Mouse (Mus musculus): Measurements from ENCODE around the gene Armc3. TPM values are rescaled to one million over a fixed set of nuclear protein-coding genes. Genes with fewer than 3 reads are reported as not detected.

Armc3 gene
- polyA plus RNA-seq, 1 experiment = not detected

- no peaks in the 10 kb centered on the region for H3K36me3 ChIP-seq (ENCODE audit: control insufficient read depth, insufficient read depth, low read length, poor library complexity, severe bottlenecking)
- no peaks in the 10 kb centered on the region for H3K9me3 ChIP-seq (replicated peaks; ENCODE audit: control insufficient read depth, insufficient read depth, low read length, poor library complexity, severe bottlenecking)
- no peak overlapping the region for H3K9ac ChIP-seq (ENCODE audit: low read depth, poor library complexity, severe bottlenecking)
- no peak overlapping the region for H3K27ac ChIP-seq (ENCODE audit: insufficient read depth, low read length)
- peak; percentile 83 for TF ChIP-seq CTCF (IDR thresholded peaks at IDR 0.05; ENCODE audit: low read depth, low read length)
- TF ChIP-seq EP300 (IDR thresholded peaks at IDR 0.05; ENCODE audit: insufficient read depth, low read depth, low read length) = no peak
- H3K4me1 ChIP-seq (ENCODE audit: control insufficient read depth, insufficient read depth, low read length) = no peaks in the 10 kb centered on the region
- H3K27me3 ChIP-seq (ENCODE audit: control insufficient read depth, insufficient read depth, low read length, poor library complexity, severe bottlenecking) = no peaks in the 10 kb centered on the region
- no peak overlapping the region for H3K4me3 ChIP-seq (ENCODE audit: low read depth, low read length)
Measured at GRCm38 (mm10) chr2:19344636-19345413, 145.7 kb downstream of the Armc3 start.

DNA sequence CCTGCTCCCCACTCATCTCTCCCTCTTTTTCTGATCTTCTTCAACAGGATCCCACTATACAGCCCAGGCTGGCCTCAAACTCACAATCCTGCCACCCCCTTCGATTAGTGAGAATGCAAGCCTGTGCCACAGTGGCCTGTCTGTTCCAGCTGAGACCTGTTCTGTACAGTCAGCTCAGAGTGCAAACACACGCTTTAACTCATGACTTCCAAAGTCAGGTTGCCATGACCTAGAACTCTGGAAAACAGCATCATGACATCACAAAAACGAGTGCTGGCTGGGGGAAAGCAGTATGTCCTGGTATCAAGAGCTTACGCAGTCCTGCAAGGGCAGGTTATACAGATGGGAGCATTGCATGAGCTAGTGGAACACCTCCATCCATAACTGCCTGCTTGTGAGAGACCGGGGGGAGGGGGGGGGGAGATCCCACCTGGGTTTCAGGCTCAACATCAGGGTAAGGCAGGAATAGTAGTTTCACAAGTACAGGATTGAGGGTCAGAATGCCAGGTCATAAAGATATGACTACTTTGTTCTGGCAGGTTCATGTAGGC lies 146.4 kb downstream of the Armc3 start:
- no peaks in the 10 kb centered on the region for H3K27me3 ChIP-seq (ENCODE audit: control insufficient read depth, insufficient read depth, low read length, poor library complexity, severe bottlenecking)
- H3K9me3 ChIP-seq (replicated peaks; ENCODE audit: control insufficient read depth, insufficient read depth, low read length, poor library complexity, severe bottlenecking) = no peaks in the 10 kb centered on the region
- no peaks in the 10 kb centered on the region for H3K36me3 ChIP-seq (ENCODE audit: control insufficient read depth, insufficient read depth, low read length, poor library complexity, severe bottlenecking)
- H3K4me3 ChIP-seq (ENCODE audit: low read depth, low read length) = no peak overlapping the region
- no peak overlapping the region for H3K27ac ChIP-seq (ENCODE audit: insufficient read depth, low read length)
- no peaks in the 10 kb centered on the region for H3K4me1 ChIP-seq (ENCODE audit: control insufficient read depth, insufficient read depth, low read length)
- TF ChIP-seq CTCF (IDR thresholded peaks at IDR 0.05; ENCODE audit: low read depth, low read length) (no peak), EP300 (IDR thresholded peaks at IDR 0.05; ENCODE audit: insufficient read depth, low read depth, low read length) (no peak), POLR2A (IDR thresholded peaks at IDR 0.05; ENCODE audit: insufficient read depth, low read length) (no peak)
- H3K9ac ChIP-seq (ENCODE audit: low read depth, poor library complexity, severe bottlenecking) = no peak overlapping the region

DNA sequence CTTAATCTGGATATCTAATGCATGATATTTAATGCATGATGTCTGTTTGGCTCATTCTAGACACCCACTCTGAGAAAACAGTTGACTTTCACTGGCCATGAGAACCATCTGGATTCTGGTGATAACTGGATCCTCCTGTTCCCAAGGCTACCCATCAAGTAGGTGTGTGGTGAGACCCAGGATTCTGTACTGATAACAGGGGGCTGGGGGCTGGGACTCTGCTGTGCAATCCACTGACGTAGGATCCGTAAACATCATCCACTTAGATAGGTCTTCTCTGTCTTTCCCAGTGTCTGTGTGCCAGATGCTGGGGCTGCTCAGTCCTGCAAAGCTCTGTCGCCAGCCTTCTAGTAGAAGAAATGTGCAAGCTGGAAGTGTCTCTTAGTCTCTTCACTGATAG lies 149.4 kb downstream of the Armc3 start:
- Histone ChIP-seq H3K4me1 (ENCODE audit: control insufficient read depth, insufficient read depth, low read length) (no peaks in the 10 kb centered on the region), H3K9ac (ENCODE audit: low read depth, poor library complexity, severe bottlenecking) (no peak overlapping the region), H3K36me3 (ENCODE audit: control insufficient read depth, insufficient read depth, low read length, poor library complexity, severe bottlenecking) (no peaks in the 10 kb centered on the region), H3K27ac (ENCODE audit: insufficient read depth, low read length) (no peak overlapping the region), H3K9me3 (replicated peaks; ENCODE audit: control insufficient read depth, insufficient read depth, low read length, poor library complexity, severe bottlenecking) (no peaks in the 10 kb centered on the region), H3K4me3 (ENCODE audit: low read depth, low read length) (no peak overlapping the region), H3K27me3 (ENCODE audit: control insufficient read depth, insufficient read depth, low read length, poor library complexity, severe bottlenecking) (no peaks in the 10 kb centered on the region)
- no peak for TF ChIP-seq POLR2A (IDR thresholded peaks at IDR 0.05; ENCODE audit: insufficient read depth, low read length)

DNA sequence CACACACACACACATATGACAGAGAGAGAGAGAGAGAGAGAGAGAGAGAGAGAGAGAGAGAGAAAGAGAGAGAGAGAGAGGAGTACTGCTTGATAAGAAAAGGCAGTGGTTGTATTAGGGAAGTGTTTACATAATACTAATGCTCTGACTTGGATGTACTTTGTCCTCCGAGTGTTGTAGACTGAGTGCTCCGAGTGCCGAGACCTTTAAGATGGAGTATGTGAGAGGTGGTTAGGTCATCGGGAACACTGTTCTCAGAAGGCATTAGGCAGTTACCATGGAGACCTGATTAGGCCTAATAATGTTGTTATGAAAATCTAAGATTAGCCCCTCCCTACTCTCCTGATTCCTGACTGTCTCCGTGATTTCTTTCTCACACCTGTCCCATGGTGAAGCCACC lies 151.1 kb downstream of the Armc3 start:
- Histone ChIP-seq H3K27me3 (ENCODE audit: control insufficient read depth, insufficient read depth, low read length, poor library complexity, severe bottlenecking) (no peaks in the 10 kb centered on the region), H3K9me3 (replicated peaks; ENCODE audit: control insufficient read depth, insufficient read depth, low read length, poor library complexity, severe bottlenecking) (no peaks in the 10 kb centered on the region), H3K27ac (ENCODE audit: insufficient read depth, low read length) (no peak overlapping the region), H3K36me3 (ENCODE audit: control insufficient read depth, insufficient read depth, low read length, poor library complexity, severe bottlenecking) (no peaks in the 10 kb centered on the region), H3K9ac (ENCODE audit: low read depth, poor library complexity, severe bottlenecking) (no peak overlapping the region), H3K4me3 (ENCODE audit: low read depth, low read length) (no peak overlapping the region), H3K4me1 (ENCODE audit: control insufficient read depth, insufficient read depth, low read length) (no peaks in the 10 kb centered on the region)
- TF ChIP-seq CTCF (IDR thresholded peaks at IDR 0.05; ENCODE audit: low read depth, low read length) (no peak), EP300 (IDR thresholded peaks at IDR 0.05; ENCODE audit: insufficient read depth, low read depth, low read length) (no peak), POLR2A (IDR thresholded peaks at IDR 0.05; ENCODE audit: insufficient read depth, low read length) (no peak)

GRCm38 (mm10) chr2:19351615-19352253 lies 152.6 kb downstream of the Armc3 start:
- Histone ChIP-seq H3K27me3 (ENCODE audit: control insufficient read depth, insufficient read depth, low read length, poor library complexity, severe bottlenecking) (no peaks in the 10 kb centered on the region), H3K9me3 (replicated peaks; ENCODE audit: control insufficient read depth, insufficient read depth, low read length, poor library complexity, severe bottlenecking) (no peaks in the 10 kb centered on the region), H3K4me1 (ENCODE audit: control insufficient read depth, insufficient read depth, low read length) (no peaks in the 10 kb centered on the region), H3K27ac (ENCODE audit: insufficient read depth, low read length) (no peak overlapping the region), H3K9ac (ENCODE audit: low read depth, poor library complexity, severe bottlenecking) (no peak overlapping the region), H3K36me3 (ENCODE audit: control insufficient read depth, insufficient read depth, low read length, poor library complexity, severe bottlenecking) (no peaks in the 10 kb centered on the region), H3K4me3 (ENCODE audit: low read depth, low read length) (no peak overlapping the region)
- TF ChIP-seq EP300 (IDR thresholded peaks at IDR 0.05; ENCODE audit: insufficient read depth, low read depth, low read length) (no peak), POLR2A (IDR thresholded peaks at IDR 0.05; ENCODE audit: insufficient read depth, low read length) (no peak), CTCF (IDR thresholded peaks at IDR 0.05; ENCODE audit: low read depth, low read length) (no peak)

DNA sequence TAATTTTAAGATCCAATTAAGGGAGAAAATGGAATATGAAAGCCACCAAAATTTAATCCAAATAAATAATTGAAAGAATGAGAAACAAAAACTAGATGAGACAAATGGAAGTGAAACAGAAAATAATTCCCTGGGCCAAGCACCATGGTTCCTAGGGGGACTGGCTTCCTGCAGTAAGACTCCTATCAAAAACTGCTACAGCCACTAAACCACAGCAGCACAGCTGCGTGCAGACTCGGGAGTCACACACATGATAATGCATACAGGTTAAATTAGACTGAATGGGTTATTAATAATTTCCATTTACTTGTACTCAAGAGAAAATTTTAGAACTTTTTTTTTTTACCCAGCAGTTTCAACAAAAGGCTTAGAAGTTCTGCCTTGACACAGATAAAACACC lies 154.1 kb downstream of the Armc3 start:
- H3K9me3 ChIP-seq (replicated peaks; ENCODE audit: control insufficient read depth, insufficient read depth, low read length, poor library complexity, severe bottlenecking) = no peaks in the 10 kb centered on the region
- H3K27me3 ChIP-seq (ENCODE audit: control insufficient read depth, insufficient read depth, low read length, poor library complexity, severe bottlenecking) = no peaks in the 10 kb centered on the region
- no peaks in the 10 kb centered on the region for H3K4me1 ChIP-seq (ENCODE audit: control insufficient read depth, insufficient read depth, low read length)
- TF ChIP-seq CTCF (IDR thresholded peaks at IDR 0.05; ENCODE audit: low read depth, low read length) (no peak), POLR2A (IDR thresholded peaks at IDR 0.05; ENCODE audit: insufficient read depth, low read length) (no peak), EP300 (IDR thresholded peaks at IDR 0.05; ENCODE audit: insufficient read depth, low read depth, low read length) (no peak)
- no peak overlapping the region for H3K4me3 ChIP-seq (ENCODE audit: low read depth, low read length)
- no peak overlapping the region for H3K9ac ChIP-seq (ENCODE audit: low read depth, poor library complexity, severe bottlenecking)
- H3K36me3 ChIP-seq (ENCODE audit: control insufficient read depth, insufficient read depth, low read length, poor library complexity, severe bottlenecking) = no peaks in the 10 kb centered on the region
- no peak overlapping the region for H3K27ac ChIP-seq (ENCODE audit: insufficient read depth, low read length)

Other genes starting within 250 kb of the Armc3 start
- gene Pip4k2a, start 201.2 kb upstream of the Armc3 start, polyA plus RNA-seq (2011; ENCODE audit: insufficient read depth, insufficient read length, low read depth, missing spikeins) = 6.3 and 9.6 TPM in 2 replicates
- not detected in 2 replicates for gene 4930426L09Rik, start 201.0 kb upstream of the Armc3 start, polyA plus RNA-seq (2011; ENCODE audit: insufficient read depth, insufficient read length, low read depth, missing spikeins)
- 5.3 and 5.8 TPM in 2 replicates for gene Msrb2, start 172.1 kb downstream of the Armc3 start, polyA plus RNA-seq (2011; ENCODE audit: insufficient read depth, insufficient read length, low read depth, missing spikeins)
- not detected in 2 replicates for gene Ptf1a, start 246.4 kb downstream of the Armc3 start, polyA plus RNA-seq (2011; ENCODE audit: insufficient read depth, insufficient read length, low read depth, missing spikeins)